Mouse (Mus musculus) ES-E14 (cell line): ENCODE measurements at regions not wholly inside any gene's neighbourhood (a gene's known extent, or its start where the extent isn't known, plus 50 kb on each side); places are given as distances from the start of the nearest gene placed in this dataset.

Source experiments
- ZC3H11A ChIP-seq: IDR thresholded peaks from 2 replicates; pipeline ENCODE4 v1.6.1; 2012; ENCODE audit warnings: low read depth, mild to moderate bottlenecking, inconsistent platforms, low read length, borderline replicate concordance
- ZNF384 ChIP-seq: IDR thresholded peaks from 2 replicates; pipeline ENCODE4 v1.6.1; 2012; ENCODE audit warnings: low read depth, low read length, inconsistent platforms

GRCm38 (mm10) chr3:117927527-117927926 lies 58.8 kb upstream of the Snx7 start:
- TF ChIP-seq ZNF384, result no peak
- no peak for TF ChIP-seq ZC3H11A
